Mouse (Mus musculus): ENCODE measurements around the gene Uba1y. TPM values are rescaled to one million over a fixed set of nuclear protein-coding genes. Genes with fewer than 3 reads are reported as not detected.
"Not testable (repeated sequence)": the region's sequence is repeated elsewhere in the genome, so short reads cannot be mapped to it uniquely, and the experiment has no call there.

Uba1y gene
- not detected in 2 replicates for polyA plus RNA-seq (2014; fragmentation: Nextera tagmentation; extraction: Ambion mirVana)

DNA sequence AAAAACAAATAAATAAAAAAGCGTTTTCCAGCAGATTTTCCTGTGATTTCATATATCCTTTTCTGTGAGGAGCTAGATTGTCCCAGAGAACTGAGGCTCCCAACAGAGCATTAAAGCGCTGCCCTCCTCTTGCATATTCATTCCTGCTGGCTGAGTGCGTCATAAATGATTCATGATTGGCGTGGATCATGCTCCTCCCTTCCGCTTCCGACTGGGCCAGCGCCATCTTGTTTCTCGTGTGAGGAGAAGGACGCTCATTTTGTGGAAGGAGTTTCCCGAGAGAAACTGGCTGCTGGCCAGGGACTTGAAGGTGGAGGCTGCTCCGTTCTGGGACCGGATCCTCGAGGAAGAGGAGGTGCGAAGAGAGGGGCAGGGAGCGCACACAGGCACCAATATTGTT lies at the start of gene Uba1y:
Uba1y (plus strand) TSS at position 254 of the 400 bp plus-strand sequence.
- H3K4me3 ChIP-seq (ENCODE audit: low read depth, low read length), result no peak within 1 kb of the TSS
- H3K4me2 ChIP-seq (ENCODE audit: low read depth, low read length), result no peak within 1 kb of the TSS
- ATAC-seq (ENCODE audit: low read depth) (no peak), DNase-seq (ENCODE audit: low spot score) (no peak)
- H3K27ac ChIP-seq (replicated peaks; ENCODE audit: low read depth, low read length), result no peak within 1 kb of the TSS
- H3K9me3 ChIP-seq (ENCODE audit: control insufficient read depth, low read length), result no peaks in the 10 kb centered on the region
- WGBS, result 91% methylated on average over 11 of the region's 15 CpGs
- H3K27me3 ChIP-seq (replicated peaks; ENCODE audit: control insufficient read depth, insufficient read depth, low read length), result no peaks in the 10 kb centered on the region
- no peaks in the 10 kb centered on the region for H3K4me1 ChIP-seq (ENCODE audit: control insufficient read depth, insufficient read depth, low read length)
- H3K9ac ChIP-seq (ENCODE audit: low read depth, low read length), result no peak within 1 kb of the TSS
- H3K36me3 ChIP-seq (ENCODE audit: control insufficient read depth, insufficient read depth, low read length), result no peaks in the 10 kb centered on the region

DNA sequence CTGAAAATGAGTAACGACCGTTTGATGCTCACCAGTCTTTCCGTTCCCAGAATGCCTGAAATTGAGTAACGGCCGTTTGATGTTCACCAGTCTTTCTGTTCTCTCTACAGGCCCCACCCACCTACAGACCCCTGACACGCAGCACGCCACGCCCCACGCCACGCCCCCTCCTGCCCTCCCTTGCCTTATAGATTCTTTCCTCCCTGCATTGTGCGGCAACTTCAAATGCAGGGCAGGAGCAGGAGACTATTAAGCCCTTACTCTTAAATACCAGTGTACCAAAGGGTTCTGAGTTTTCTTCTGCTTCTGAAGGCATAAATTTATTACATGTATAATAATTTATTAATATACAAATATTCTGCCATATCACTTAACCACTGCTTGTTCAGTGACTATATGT lies 21.1 kb upstream of the Uba1y start, which contains the start of gene Zfy1:
Zfy1 (minus strand) TSS at position 101 of the 400 bp plus-strand sequence.
- H3K27ac ChIP-seq (replicated peaks; ENCODE audit: low read depth, low read length); DNase-seq (ENCODE audit: low spot score); H3K4me2 ChIP-seq (ENCODE audit: low read depth, low read length); H3K4me1 ChIP-seq (ENCODE audit: control insufficient read depth, insufficient read depth, low read length); ATAC-seq (ENCODE audit: low read depth); H3K9me3 ChIP-seq (ENCODE audit: control insufficient read depth, low read length); H3K36me3 ChIP-seq (ENCODE audit: control insufficient read depth, insufficient read depth, low read length); H3K4me3 ChIP-seq (ENCODE audit: low read depth, low read length); H3K27me3 ChIP-seq (replicated peaks; ENCODE audit: control insufficient read depth, insufficient read depth, low read length); H3K9ac ChIP-seq (ENCODE audit: low read depth, low read length): not testable (repeated sequence)
- WGBS, result no CpG with 5 or more reads among the region's 11 CpGs

DNA sequence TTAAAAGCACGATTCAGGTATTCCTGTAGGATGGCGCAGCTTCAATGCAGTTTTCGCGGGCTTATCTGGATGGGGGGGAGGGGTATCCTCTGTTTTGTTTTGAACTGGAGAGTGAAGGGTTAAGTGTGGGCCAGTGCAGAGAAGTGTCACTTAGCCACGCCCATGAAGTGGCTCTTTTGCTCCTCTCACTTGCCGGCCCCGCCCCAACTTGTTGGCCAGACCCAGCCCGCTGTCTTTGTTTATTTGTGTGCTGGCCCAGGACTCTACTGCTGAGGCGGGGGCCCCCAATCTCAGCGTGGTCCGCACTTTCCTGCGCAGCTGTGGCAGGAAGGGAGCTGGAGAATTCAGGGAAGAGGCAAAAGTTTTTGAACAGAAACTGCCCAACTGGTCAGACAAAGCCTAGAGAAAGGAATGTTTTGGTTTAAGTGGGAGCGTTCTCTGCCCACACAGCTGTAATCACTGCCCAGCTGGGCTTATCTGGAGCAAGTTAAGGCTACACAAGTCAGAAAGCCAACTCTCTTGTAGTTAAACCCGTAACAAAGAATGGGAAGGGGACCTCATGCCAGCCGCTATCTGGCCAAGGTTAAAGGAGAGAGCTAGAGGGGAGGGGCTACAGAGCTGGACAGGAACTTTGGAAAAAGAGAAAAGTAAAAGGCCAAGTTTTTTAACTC lies 9.3 kb upstream of the Uba1y start:
- Histone ChIP-seq H3K36me3 (ENCODE audit: control insufficient read depth, insufficient read depth, low read length) (no peaks in the 10 kb centered on the region), H3K4me2 (ENCODE audit: low read depth, low read length) (peak overlapping the region; percentile 34), H3K27ac (replicated peaks; ENCODE audit: low read depth, low read length) (no peak overlapping the region), H3K4me3 (ENCODE audit: low read depth, low read length) (peak overlapping the region; percentile 13; the same call in 1 of the 2 replicates), H3K9me3 (ENCODE audit: control insufficient read depth, low read length) (no peaks in the 10 kb centered on the region), H3K9ac (ENCODE audit: low read depth, low read length) (no peak overlapping the region), H3K4me1 (ENCODE audit: control insufficient read depth, insufficient read depth, low read length) (no peaks in the 10 kb centered on the region), H3K27me3 (replicated peaks; ENCODE audit: control insufficient read depth, insufficient read depth, low read length) (no peaks in the 10 kb centered on the region)
- WGBS, result 0% methylated on average over 5 of the region's 15 CpGs
- ATAC-seq (ENCODE audit: low read depth) (peak; percentile 53; the same call in 1 of the 2 replicates), DNase-seq (ENCODE audit: low spot score) (peak; percentile 47)

DNA sequence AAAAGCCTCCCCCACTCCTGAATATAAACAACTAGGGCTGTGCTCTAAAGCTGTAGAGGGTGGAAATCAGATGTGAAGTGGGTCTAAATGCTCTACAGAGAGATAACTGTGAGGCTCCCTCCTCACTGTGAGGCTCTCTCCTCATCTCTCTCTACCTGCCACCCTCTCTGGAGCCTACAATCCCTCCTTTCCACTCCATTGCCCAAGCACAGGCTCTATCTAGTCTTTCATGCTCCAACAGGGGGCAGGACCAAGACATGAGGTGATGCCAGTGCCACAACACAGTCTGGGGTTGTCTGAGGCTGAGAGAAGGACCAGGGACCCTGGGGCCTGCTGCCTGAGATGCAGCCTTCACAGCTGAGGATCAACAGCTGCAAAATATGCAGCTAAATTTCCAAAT lies 54.0 kb downstream of the Uba1y start:
- ATAC-seq (ENCODE audit: low read depth), result no peak
- no peak for DNase-seq (ENCODE audit: low spot score)
- Histone ChIP-seq H3K4me3 (ENCODE audit: low read depth, low read length) (no peak overlapping the region), H3K4me1 (ENCODE audit: control insufficient read depth, insufficient read depth, low read length) (no peaks in the 10 kb centered on the region), H3K4me2 (ENCODE audit: low read depth, low read length) (no peak overlapping the region), H3K36me3 (ENCODE audit: control insufficient read depth, insufficient read depth, low read length) (no peaks in the 10 kb centered on the region), H3K27me3 (replicated peaks; ENCODE audit: control insufficient read depth, insufficient read depth, low read length) (no peaks in the 10 kb centered on the region), H3K9ac (ENCODE audit: low read depth, low read length) (no peak overlapping the region), H3K27ac (replicated peaks; ENCODE audit: low read depth, low read length) (no peak overlapping the region), H3K9me3 (ENCODE audit: control insufficient read depth, low read length) (no peaks in the 10 kb centered on the region)

DNA sequence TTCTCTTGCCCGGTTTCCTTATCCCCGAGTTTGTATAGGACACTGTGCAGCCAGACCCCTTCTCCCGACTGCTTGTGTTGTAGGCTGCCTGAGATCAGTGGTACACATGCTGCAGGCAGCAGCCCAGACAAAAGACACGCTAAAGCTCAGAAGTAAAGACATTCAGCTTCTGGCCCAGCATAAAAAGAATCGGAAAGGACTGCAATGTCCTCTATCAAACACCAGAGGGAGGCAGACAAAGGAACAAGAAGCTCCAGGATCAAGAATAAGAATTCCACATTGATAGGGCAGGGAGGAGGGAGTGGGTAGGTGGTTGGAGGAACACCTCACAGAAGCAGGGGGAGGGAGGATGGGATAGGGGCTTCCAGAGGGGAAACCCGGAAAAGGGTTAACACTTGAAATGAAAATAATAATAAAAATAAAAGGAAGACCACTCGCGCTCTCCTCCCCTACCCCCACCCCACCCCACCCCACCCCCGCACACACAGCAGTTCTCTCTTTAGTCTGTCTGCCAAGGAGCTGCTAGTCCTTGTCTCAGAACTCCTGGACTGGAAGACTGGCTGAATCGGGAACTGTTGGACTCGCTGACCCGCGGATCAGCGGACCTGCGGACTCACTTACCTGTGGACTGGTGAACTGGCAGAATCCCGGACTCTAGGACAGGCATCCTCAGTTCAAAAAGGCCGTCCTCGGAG lies 54.6 kb downstream of the Uba1y start:
- no peak overlapping the region for H3K9ac ChIP-seq (ENCODE audit: low read depth, low read length)
- WGBS, result 35% methylated on average over 6 of the region's 18 CpGs
- H3K27ac ChIP-seq (replicated peaks; ENCODE audit: low read depth, low read length), result no peak overlapping the region
- H3K9me3 ChIP-seq (ENCODE audit: control insufficient read depth, low read length), result no peaks in the 10 kb centered on the region
- DNase-seq (ENCODE audit: low spot score) (peak; percentile 5), ATAC-seq (ENCODE audit: low read depth) (no peak)
- no peaks in the 10 kb centered on the region for H3K27me3 ChIP-seq (replicated peaks; ENCODE audit: control insufficient read depth, insufficient read depth, low read length)
- H3K4me2 ChIP-seq (ENCODE audit: low read depth, low read length), result peak overlapping the region; percentile 24; the same call in 1 of the 2 replicates
- H3K4me3 ChIP-seq (ENCODE audit: low read depth, low read length), result no peak overlapping the region
- H3K4me1 ChIP-seq (ENCODE audit: control insufficient read depth, insufficient read depth, low read length), result no peaks in the 10 kb centered on the region
- H3K36me3 ChIP-seq (ENCODE audit: control insufficient read depth, insufficient read depth, low read length), result no peaks in the 10 kb centered on the region

Other genes with a start within 250 kb of the Uba1y start
- gene Zfy1, start 21.2 kb upstream of the Uba1y start, polyA plus RNA-seq (2014; fragmentation: Nextera tagmentation; extraction: Ambion mirVana), result not detected in 2 replicates
- gene Kdm5d, start 79.1 kb downstream of the Uba1y start, polyA plus RNA-seq (2014; fragmentation: Nextera tagmentation; extraction: Ambion mirVana), result 18.6 and 21.2 TPM in 2 replicates
- 51.6 and 63.3 TPM in 2 replicates for gene Eif2s3y, start 191.9 kb downstream of the Uba1y start, polyA plus RNA-seq (2014; fragmentation: Nextera tagmentation; extraction: Ambion mirVana)